Mouse (Mus musculus) olfactory bulb, adult 2 months (tissue): ENCODE results near the gene Ccdc57. TPM values are rescaled to one million over a fixed set of nuclear protein-coding genes. Genes with fewer than 3 reads are reported as not detected.
"Not testable (repeated sequence)": the region's sequence is repeated elsewhere in the genome, so short reads cannot be mapped to it uniquely, and the experiment has no call there.

Source experiments
- H3K27ac ChIP-seq: fragments of 200-500 bp; 2 replicates; pipeline ENCODE4 v1.5.1; 2012; ENCODE audit warnings: low read depth, low read length; ENCODE audit not compliant: insufficient read depth
- H3K4me1 ChIP-seq: fragments of 200-500 bp; 2 replicates; pipeline ENCODE4 v1.6.1; 2012; ENCODE audit warnings: low read length; ENCODE audit not compliant: control insufficient read depth, insufficient read depth
- H3K4me3 ChIP-seq: fragments of 200-500 bp; 2 replicates; pipeline ENCODE4 v1.5.1; 2012; ENCODE audit warnings: mild to moderate bottlenecking, low read depth, low read length, moderate library complexity; ENCODE audit not compliant: insufficient read depth
- CTCF ChIP-seq: fragments of 200-500 bp; IDR thresholded peaks from 2 replicates; pipeline ENCODE4 v1.5.1; 2012; ENCODE audit warnings: low read depth, mild to moderate bottlenecking, low read length, moderate library complexity; ENCODE audit not compliant: insufficient read depth
- POLR2A ChIP-seq: fragments of 200-500 bp; IDR thresholded peaks from 2 replicates; pipeline ENCODE4 v1.6.1; 2012; ENCODE audit warnings: mild to moderate bottlenecking, low read depth, low read length, moderate library complexity; ENCODE audit not compliant: insufficient read depth
- WGBS: fragments of 180-500 bp; shearing (Covaris S2); methylation state at CpG from one replicate; pipeline ENCODE4 v1.1.7; 2018; 5-methylcytosine and 5-hydroxymethylcytosine counted together
- polyA plus RNA-seq: library from polyadenylated mRNA; stranded (reverse); fragments of >200 nt; gene quantifications from 2 replicates; pipeline ENCODE4 v1.2.4, GENCODE M21; 2012; ENCODE audit warnings: low replicate concordance; ENCODE audit not compliant: missing spikeins, insufficient read depth, insufficient read length

Ccdc57 gene
- polyA plus RNA-seq, 1 experiment: not detected

GRCm38 (mm10) chr11:120851132-120851531 is 81.5 kb downstream of the Ccdc57 start:
- TF ChIP-seq POLR2A (no peak), CTCF (no peak)
- Histone ChIP-seq H3K4me1 (peaks cover 4% of the 10 kb centered on the region; the same call in 1 of the 2 replicates), H3K27ac (no peak overlapping the region), H3K4me3 (no peak overlapping the region)
- WGBS: 63% methylated on average over 1 of the region's 1 CpGs

DNA sequence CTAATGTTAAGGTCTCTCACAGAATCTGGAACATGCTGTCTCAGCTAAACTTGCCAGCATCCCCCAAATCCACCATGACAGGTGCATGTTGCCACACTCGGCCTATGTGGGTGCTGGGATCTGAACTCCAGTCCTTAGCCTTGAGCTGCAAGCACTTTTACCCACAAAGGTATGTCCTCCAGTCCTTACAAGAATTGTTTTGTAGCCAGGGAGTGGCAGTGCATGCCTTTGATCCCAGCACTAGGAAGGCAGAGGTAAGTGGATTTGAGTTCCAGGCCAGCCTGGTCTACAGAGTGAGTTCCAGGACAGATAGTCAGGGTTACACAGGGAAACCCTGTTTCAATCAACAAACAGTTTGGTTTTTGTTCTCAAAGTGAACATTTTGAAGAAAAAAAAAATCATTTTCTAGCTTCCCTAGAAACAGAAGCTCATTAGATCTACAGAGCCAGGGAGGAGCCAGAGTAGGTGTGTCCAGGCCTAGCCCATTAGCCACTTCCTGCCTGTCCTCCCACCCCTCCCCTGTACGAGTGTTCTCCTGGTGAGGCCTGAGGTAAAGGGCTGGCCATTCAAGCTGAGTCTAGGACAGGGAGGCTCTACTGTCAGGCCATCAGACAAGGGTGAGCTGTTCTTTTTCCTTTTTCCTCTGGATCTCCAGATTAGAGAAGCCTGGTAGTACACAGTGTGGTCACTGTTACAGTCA is 82.2 kb downstream of the Ccdc57 start:
- 87% methylated on average over 2 of the region's 2 CpGs for WGBS
- no peak overlapping the region for H3K4me3 ChIP-seq
- peaks cover 3% of the 10 kb centered on the region; the same call in 1 of the 2 replicates for H3K4me1 ChIP-seq
- TF ChIP-seq POLR2A (no peak), CTCF (no peak)
- no peak overlapping the region for H3K27ac ChIP-seq

DNA sequence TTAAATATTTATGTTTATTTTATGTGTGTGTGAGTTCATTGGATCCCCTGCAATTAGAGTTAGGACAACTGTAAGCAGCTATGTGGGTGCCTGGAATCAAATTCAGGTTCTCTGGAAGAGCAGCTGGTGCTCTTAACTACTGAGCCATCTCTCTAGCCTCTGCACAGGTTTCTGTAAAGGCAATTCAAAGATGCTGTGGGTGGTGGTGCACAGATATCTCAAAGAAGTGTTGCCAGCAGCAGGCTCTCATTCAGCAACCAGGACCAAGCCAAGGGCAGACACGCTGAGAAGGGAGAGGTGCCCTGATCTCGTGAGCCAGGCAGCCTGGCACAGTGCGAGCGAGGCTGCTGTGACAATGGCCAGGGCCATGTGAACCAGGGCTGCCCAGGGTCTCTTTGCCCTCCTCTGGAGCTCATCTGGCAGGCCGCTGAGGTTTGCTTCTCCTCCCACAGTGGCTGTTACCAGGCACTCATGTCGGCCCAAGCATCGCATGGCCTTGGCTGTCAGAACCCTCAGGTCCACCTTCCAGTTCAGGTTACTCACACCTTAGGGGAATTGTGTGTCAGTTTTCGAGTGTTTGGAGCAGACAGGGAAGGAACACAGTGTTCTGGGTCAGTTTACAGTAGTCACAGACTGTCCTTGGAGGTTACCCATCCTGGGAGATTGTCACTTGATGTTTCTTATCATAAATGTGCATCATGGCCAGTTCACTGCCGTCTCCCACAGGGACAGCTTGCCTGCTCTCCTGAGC is 85.8 kb downstream of the Ccdc57 start:
- Histone ChIP-seq H3K4me1 (peaks cover 3% of the 10 kb centered on the region; the same call in 1 of the 2 replicates), H3K27ac (no peak overlapping the region), H3K4me3 (no peak overlapping the region)
- TF ChIP-seq POLR2A (no peak), CTCF (no peak)
- WGBS: 73% methylated on average over 9 of the region's 9 CpGs

- WGBS: 96% methylated on average over 4 of the region's 4 CpGs
- Histone ChIP-seq H3K4me3 (no peak overlapping the region), H3K27ac (no peak overlapping the region), H3K4me1 (peaks cover 5% of the 10 kb centered on the region; the same call in 1 of the 2 replicates)
- TF ChIP-seq CTCF (no peak), POLR2A (no peak)
Measured at GRCm38 (mm10) chr11:120844329-120844728, 88.3 kb downstream of the Ccdc57 start.

GRCm38 (mm10) chr11:120833555-120834280 is 99.0 kb downstream of the Ccdc57 start:
- no peak overlapping the region for H3K4me3 ChIP-seq
- H3K4me1 ChIP-seq: peaks cover 2% of the 10 kb centered on the region; the same call in 1 of the 2 replicates
- WGBS: 30% methylated on average over 8 of the region's 8 CpGs
- no peak for TF ChIP-seq CTCF
- no peak for TF ChIP-seq POLR2A
- peak overlapping the region; percentile 27; the same call in 1 of the 2 replicates for H3K27ac ChIP-seq

- not testable (repeated sequence) for H3K4me3 ChIP-seq, H3K4me1 ChIP-seq, H3K27ac ChIP-seq
- WGBS: 89% methylated on average over 5 of the region's 5 CpGs
Measured at GRCm38 (mm10) chr11:120832962-120833361, 99.7 kb downstream of the Ccdc57 start.

- no peak for TF ChIP-seq POLR2A
- no peak for TF ChIP-seq CTCF
- no peak overlapping the region for H3K27ac ChIP-seq
- peaks cover 2% of the 10 kb centered on the region; the same call in 1 of the 2 replicates for H3K4me1 ChIP-seq
- no peak overlapping the region for H3K4me3 ChIP-seq
- WGBS: 68% methylated on average over 3 of the region's 3 CpGs
Measured at GRCm38 (mm10) chr11:120831659-120832440, 100.8 kb downstream of the Ccdc57 start.

DNA sequence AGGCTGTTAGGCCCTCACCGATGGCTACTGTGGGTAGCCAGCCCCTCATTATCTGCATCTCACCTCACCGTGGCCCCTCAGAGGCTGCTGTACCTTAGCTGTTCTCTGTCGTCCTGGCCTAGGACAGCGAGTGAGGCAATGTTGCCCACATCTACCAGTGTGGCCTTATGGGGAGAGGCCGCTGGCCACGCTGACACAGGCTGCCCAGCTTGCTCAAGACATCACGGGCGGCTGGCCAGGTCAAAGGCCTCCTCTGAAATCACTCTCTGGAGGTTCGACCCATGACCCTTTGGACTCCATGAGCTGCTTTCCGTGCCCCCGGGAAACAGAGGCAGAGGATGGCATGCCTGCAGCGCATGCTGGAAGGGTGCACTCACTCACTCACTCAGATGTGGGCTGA is 102.0 kb downstream of the Ccdc57 start:
- 91% methylated on average over 12 of the region's 12 CpGs for WGBS
- Histone ChIP-seq H3K4me1 (peaks cover 3% of the 10 kb centered on the region), H3K27ac (no peak overlapping the region), H3K4me3 (no peak overlapping the region)
- TF ChIP-seq CTCF (no peak), POLR2A (no peak)
